Mouse (Mus musculus) left cerebral cortex, adult 8-10 months (tissue): Measurements from ENCODE around the gene Hsf5. TPM values are rescaled to one million over a fixed set of nuclear protein-coding genes. Genes with fewer than 3 reads are reported as not detected.

Experiments used
- DNase-seq, 2 experiments: peaks; one replicate each; pipeline ENCODE4 v3.0.0; 2022; ENCODE audit warnings: low spot score in 2 of 2
- total RNA-seq, 4 experiments: library from RNA; stranded (reverse); gene quantifications; 2 replicates each; pipeline ENCODE4 v1.2.4; 2022

The Hsf5 gene
- total RNA-seq, 4 experiments from 2014 or later: 0.50 to 0.71 (median 0.60) TPM

GRCm38 (mm10) chr11:87687246-87688225 is 70.6 kb downstream of the Hsf5 start:
- DNase-seq: no peak

GRCm38 (mm10) chr11:87688478-87689203 is 71.7 kb downstream of the Hsf5 start:
- no peak for DNase-seq

GRCm38 (mm10) chr11:87689402-87689808 is 72.4 kb downstream of the Hsf5 start:
- DNase-seq: no peak

GRCm38 (mm10) chr11:87690054-87690740 is 73.2 kb downstream of the Hsf5 start:
- no peak for DNase-seq

- DNase-seq: no peak
Observed at GRCm38 (mm10) chr11:87697131-87697682, 80.2 kb downstream of the Hsf5 start.

GRCm38 (mm10) chr11:87698126-87698525 is 81.2 kb downstream of the Hsf5 start:
- no peak for DNase-seq

- DNase-seq: no peak
Observed at GRCm38 (mm10) chr11:87701108-87701507, 84.1 kb downstream of the Hsf5 start.

- no peak for DNase-seq
Observed at GRCm38 (mm10) chr11:87701877-87702620, 85.1 kb downstream of the Hsf5 start.

- DNase-seq: no peak
Observed at GRCm38 (mm10) chr11:87703654-87704053, 86.7 kb downstream of the Hsf5 start.

GRCm38 (mm10) chr11:87704289-87704688 is 87.3 kb downstream of the Hsf5 start:
- no peak for DNase-seq

GRCm38 (mm10) chr11:87707570-87707969 is 90.6 kb downstream of the Hsf5 start:
- no peak for DNase-seq

- no peak for DNase-seq
Observed at GRCm38 (mm10) chr11:87708979-87709378, 92.0 kb downstream of the Hsf5 start.

Other genes with a start within 250 kb of the Hsf5 start
- 1 to 10 TPM; 2.6 to 4.7 (median 4.0) TPM for gene Rad51c, start 212.2 kb upstream of the Hsf5 start, total RNA-seq
- 1 to 10 TPM in 1 of 4 experiments, under 1 TPM in 1, not detected in 2; 0.57 to 1.4 TPM for gene Tex14, start 212.1 kb upstream of the Hsf5 start, total RNA-seq
- gene Gm11492, start 50.5 kb upstream of the Hsf5 start, total RNA-seq: under 1 TPM in 2 of 4 experiments, not detected in 2; 0.17 to 0.19 TPM
- gene Sept4, start 48.3 kb upstream of the Hsf5 start, total RNA-seq: 100 to 1,000 TPM; 230 to 282 (median 253) TPM
- 10 to 100 TPM; 79.3 to 88.0 (median 83.9) TPM for gene Mtmr4, start 25.0 kb upstream of the Hsf5 start, total RNA-seq
- gene Rnf43, start 45.6 kb downstream of the Hsf5 start, total RNA-seq: 1 to 10 TPM; 2.9 to 7.7 (median 4.8) TPM
- 10 to 100 TPM; 63.2 to 84.3 (median 76.2) TPM for gene Supt4a, start 120.4 kb downstream of the Hsf5 start, total RNA-seq
- gene Tspoap1, start 143.4 kb downstream of the Hsf5 start, total RNA-seq: 100 to 1,000 TPM; 162 to 192 (median 176) TPM
- gene Mpo, start 176.4 kb downstream of the Hsf5 start, total RNA-seq: under 1 TPM in 1 of 4 experiments, not detected in 3; 0.55 TPM
- under 1 TPM; 0.40 to 0.91 (median 0.69) TPM for gene Lpo, start 211.1 kb downstream of the Hsf5 start, total RNA-seq
- gene Mks1, start 236.1 kb downstream of the Hsf5 start, total RNA-seq: 1 to 10 TPM; 6.8 to 8.4 (median 8.2) TPM